Mouse (Mus musculus) monocyte, adult 59 days (primary cell): ENCODE measurements around the gene Phxr2. TPM values are rescaled to one million over a fixed set of nuclear protein-coding genes. Genes with fewer than 3 reads are reported as not detected.

ENCODE experiments used
- total RNA-seq, 2 experiments: library from RNA; stranded (reverse); gene quantifications; one replicate each; pipeline ENCODE4 v1.2.4; 2023

Gene Phxr2
- not detected for total RNA-seq

DNA sequence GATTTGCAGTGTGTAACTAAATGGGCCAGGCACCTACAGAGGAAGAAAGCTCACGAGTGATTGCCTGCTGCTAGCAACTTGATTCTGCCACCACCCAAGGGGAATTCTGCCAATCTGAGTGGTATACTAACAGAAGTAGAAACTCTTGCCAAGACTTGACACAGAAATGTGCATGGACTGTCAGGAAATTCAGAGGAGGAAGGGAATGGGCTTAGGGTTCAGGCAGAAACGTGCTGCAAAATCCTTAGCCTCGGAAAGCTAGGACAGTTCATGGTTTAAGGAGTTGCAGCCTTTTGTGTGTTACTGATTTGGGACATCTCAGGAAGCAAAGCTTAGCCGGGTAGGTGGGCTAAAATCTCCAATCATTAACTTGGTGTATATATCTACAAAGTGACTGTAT, at the start of gene Phxr2:
TSS of gene Phxr2 (minus strand) at position 101 of the 400 bp plus-strand sequence.

DNA sequence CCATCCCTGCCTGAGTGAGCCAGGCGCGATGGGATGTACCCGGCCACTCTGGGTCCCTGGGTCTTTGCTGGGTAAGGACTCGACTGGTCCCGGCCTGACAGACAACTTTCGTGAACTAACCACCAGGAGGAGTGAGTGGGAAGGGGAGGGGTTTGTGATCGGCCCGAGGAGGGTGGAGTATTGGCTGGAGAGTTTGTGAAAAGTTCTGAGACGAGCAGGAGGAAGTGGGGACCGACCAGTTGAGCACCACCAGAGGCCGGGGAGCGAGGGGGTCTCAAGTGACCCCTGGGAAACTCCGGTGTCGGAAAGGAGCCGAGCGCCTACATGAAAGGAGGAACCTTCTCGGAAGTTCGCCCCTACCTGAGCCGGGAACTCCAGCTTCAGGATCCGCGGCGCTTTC, 18.2 kb downstream of the Phxr2 start, which contains the start of gene Galnt4:
TSS of gene Galnt4 (plus strand) at position 196 of the 400 bp plus-strand sequence.

DNA sequence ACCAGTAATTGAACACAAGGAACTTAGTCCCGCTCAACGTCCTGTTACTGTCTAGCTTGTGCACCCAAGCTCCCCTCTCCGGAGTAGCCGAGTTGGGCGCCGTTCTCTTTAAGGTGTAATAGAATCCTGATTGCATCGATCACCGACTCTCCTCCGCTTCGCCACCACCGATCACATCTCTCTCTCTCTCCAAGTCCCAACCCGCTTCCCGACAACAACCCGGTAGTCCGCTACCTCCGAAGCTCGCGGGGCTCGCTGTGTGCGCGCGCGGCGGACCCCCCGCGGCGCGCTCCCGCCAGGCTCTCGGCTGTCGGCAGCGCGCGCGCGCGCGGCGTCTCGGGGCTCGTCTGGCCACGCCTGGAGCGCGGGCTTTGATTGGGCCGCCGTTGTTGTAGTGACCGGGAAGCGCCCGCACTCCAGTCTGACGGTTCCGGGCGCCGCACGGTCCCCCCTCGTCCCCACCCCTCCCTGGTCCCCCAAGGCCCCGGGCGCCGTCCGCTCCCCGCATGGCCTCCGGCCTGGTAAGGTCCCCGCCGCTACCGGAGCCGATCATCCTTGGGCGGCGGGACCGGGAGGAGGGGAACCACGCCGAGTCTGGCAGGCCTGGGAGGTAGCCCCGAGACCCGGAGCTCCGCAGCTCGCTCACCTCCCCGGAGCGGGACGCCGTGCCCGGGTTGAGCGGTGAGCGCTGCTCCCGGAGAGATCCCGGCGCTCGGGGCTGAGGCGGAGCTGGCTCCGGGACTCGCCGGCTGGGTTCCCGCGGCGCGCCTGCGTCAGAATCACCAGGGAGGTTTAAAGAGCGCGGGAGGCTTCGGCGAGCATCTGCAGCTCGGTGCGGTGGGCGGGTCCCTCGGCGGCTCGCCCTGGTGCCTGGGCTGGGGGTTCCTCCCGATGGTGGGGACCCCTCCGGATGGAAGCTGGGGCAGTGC, 19.2 kb downstream of the Phxr2 start, which contains the start of gene Poc1b:
TSS of gene Poc1b (plus strand) at position 334 of the 929 bp plus-strand sequence.

Other genes starting within 250 kb of the Phxr2 start
- 100 to 1,000 TPM; 390 to 401 TPM for gene Atp2b1, start 211.9 kb downstream of the Phxr2 start, total RNA-seq
- gene Poc1b, start 19.3 kb downstream of the Phxr2 start, total RNA-seq: 10 to 100 TPM; 11.4 to 11.6 TPM
- 1 to 10 TPM; 7.2 to 8.8 TPM for gene Galnt4, start 18.2 kb downstream of the Phxr2 start, total RNA-seq
- gene Dusp6, start 136.9 kb upstream of the Phxr2 start, total RNA-seq: 100 to 1,000 TPM; 280 to 360 TPM